Mouse (Mus musculus) heart, adult 2 months (tissue): ENCODE results near the gene Zmiz1.

ENCODE experiments used
- CTCF ChIP-seq: fragments of 200-600 bp; IDR thresholded peaks from 2 replicates; pipeline ENCODE4 v1.8.1; 2022; ENCODE audit warnings: antibody characterized with exemption, mild to moderate bottlenecking, moderate library complexity
- POLR2A ChIP-seq: fragments of 200-500 bp; IDR thresholded peaks from 2 replicates; pipeline ENCODE4 v1.6.1; 2011; ENCODE audit warnings: mild to moderate bottlenecking, low read depth, low read length, control low read depth; ENCODE audit not compliant: insufficient read depth

DNA sequence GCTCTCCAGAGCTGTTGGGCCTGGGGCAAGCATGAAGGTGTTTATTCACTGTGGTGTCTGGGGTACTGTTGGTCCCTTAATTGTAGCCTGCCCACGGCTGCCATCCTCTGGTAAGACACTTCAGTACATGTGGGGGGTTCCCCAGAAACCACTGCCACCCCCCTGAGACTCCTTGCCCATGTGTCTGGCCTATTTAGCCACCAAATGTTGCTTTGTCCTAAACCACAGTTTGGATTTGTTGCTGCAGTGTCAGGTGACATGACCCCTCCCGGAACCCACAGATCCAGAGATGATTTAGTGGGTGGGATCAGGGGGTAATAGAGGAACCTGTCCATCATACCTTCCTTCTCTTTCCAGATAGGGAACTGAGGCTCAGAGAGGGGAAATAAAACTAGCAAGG lies 12.1 kb downstream of the Zmiz1 start:
- TF ChIP-seq CTCF (no peak), POLR2A (no peak)
